In the genomic region with DNA sequence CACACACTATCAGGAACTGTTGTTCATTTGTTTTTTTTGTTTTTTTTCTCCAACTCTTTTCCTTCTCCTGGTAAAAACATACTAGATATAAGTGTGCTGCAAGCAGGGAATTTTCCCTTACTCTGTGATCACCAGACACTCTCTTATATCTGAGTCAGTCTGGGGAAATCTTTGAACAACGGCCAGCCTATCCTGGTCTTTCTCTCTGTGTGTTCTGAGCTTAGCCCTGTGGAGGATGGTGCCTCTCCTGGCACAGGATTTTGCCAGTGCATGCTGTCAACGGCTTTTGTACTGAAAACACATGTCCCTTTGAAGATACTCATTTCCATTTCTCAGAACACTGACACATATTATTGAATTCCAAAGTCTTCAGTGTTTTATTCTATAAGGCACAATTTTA, we compare ENCODE assay signal across 12 mouse cellular contexts.
A peak's percentile ranks its signal among the peaks of the same experiment; 100 is the strongest.
DNase-seq lines count a peak whose midpoint lies in the region; ATAC-seq and TF ChIP-seq lines count a peak whose summit lies in the region.
"Had no signal": no experiment of that assay in that cellular context is flagged by ENCODE, and none has a peak within 500 bp of the region (broad histone marks: within the 10 kb centered on the region; RNA-seq: fewer than 3 reads in every experiment).

No protein-coding gene starts in this region.

- 23% methylated on average over 2 of the region's 2 CpGs for WGBS in heart, embryonic 12.5 days
- WGBS in midbrain, embryonic 13.5 days, result 25% methylated on average over 2 of the region's 2 CpGs
- WGBS in midbrain, embryonic 10.5 days, result 63% methylated on average over 2 of the region's 2 CpGs

- intact Hi-C loops in heart, postnatal 36 days (cut with DNase I), result no loop called here
- intact Hi-C loops in left cerebral cortex, adult 2 months (cut with DNase I), result no loop called here

- no peak overlapping the region for H3K27ac ChIP-seq in heart, embryonic 12.5 days (ENCODE audit: poor library complexity, severe bottlenecking)
- no peak overlapping the region for H3K27ac ChIP-seq in midbrain, embryonic 13.5 days
- H3K27ac ChIP-seq in midbrain, embryonic 10.5 days (replicated peaks), result no peak overlapping the region
- H3K27ac ChIP-seq in left cerebral cortex, adult 2 months, result no peak overlapping the region
- H3K27ac ChIP-seq: hindbrain, embryonic 12.5 days; neural tube, embryonic 13.5 days had no signal

- H3K9ac ChIP-seq in heart, embryonic 12.5 days, result no peak overlapping the region
- H3K9ac ChIP-seq in midbrain, embryonic 13.5 days (replicated peaks), result no peak overlapping the region
- H3K9ac ChIP-seq: hindbrain, embryonic 12.5 days; neural tube, embryonic 13.5 days had no signal

- no peaks in the 10 kb centered on the region for H3K27me3 ChIP-seq in heart, embryonic 12.5 days (replicated peaks)
- H3K27me3 ChIP-seq in midbrain, embryonic 13.5 days, result no peaks in the 10 kb centered on the region
- H3K27me3 ChIP-seq in midbrain, embryonic 10.5 days (ENCODE audit: low read depth, poor library complexity, severe bottlenecking), result no peaks in the 10 kb centered on the region
- H3K27me3 ChIP-seq: hindbrain, embryonic 12.5 days; neural tube, embryonic 13.5 days had no signal

- H3K9me3 ChIP-seq in heart, embryonic 12.5 days (replicated peaks), result no peaks in the 10 kb centered on the region
- H3K9me3 ChIP-seq in midbrain, embryonic 13.5 days, result no peaks in the 10 kb centered on the region
- H3K9me3 ChIP-seq in midbrain, embryonic 10.5 days (replicated peaks), result no peaks in the 10 kb centered on the region
- H3K9me3 ChIP-seq: hindbrain, embryonic 12.5 days; neural tube, embryonic 13.5 days had no signal

- peak; percentile 48; the same call in 1 of the 2 replicates for ATAC-seq in heart, embryonic 12.5 days (ENCODE audit: insufficient number of reproducible peaks, low FRiP score)
- ATAC-seq in midbrain, embryonic 13.5 days, result peak; percentile 79; the same call in 1 of the 2 replicates

- no peak for DNase-seq in heart, postnatal 36 days
- DNase-seq in midbrain, embryonic 10.5 days (ENCODE audit: low spot score), result no peak
- DNase-seq in left cerebral cortex, adult 2 months (ENCODE audit: extremely low spot score in 1 of 2, low spot score in 2 of 2), result peak; percentile 9 to 27
- DNase-seq in right cerebral cortex, postnatal 4 days, result peak; percentile 4
- no peak for DNase-seq in urinary bladder, adult 18-20 months (ENCODE audit: low spot score in 2 of 2)
- no peak for DNase-seq in cerebellum, adult 8-10 months
- DNase-seq: lung, postnatal 14 days; spleen, adult 18-20 months had no signal

- H3K4me3 ChIP-seq in heart, embryonic 12.5 days, result no peak overlapping the region
- no peak overlapping the region for H3K4me3 ChIP-seq in midbrain, embryonic 13.5 days (replicated peaks)
- no peak overlapping the region for H3K4me3 ChIP-seq in midbrain, embryonic 10.5 days
- no peak overlapping the region for H3K4me3 ChIP-seq in left cerebral cortex, adult 2 months
- H3K4me3 ChIP-seq: hindbrain, embryonic 12.5 days; neural tube, embryonic 13.5 days had no signal

- no peaks in the 10 kb centered on the region for H3K4me1 ChIP-seq in heart, embryonic 12.5 days (replicated peaks)
- H3K4me1 ChIP-seq in midbrain, embryonic 13.5 days (replicated peaks), result no peaks in the 10 kb centered on the region
- H3K4me1 ChIP-seq in midbrain, embryonic 10.5 days, result no peaks in the 10 kb centered on the region
- H3K4me1 ChIP-seq: hindbrain, embryonic 12.5 days; neural tube, embryonic 13.5 days had no signal

- TF ChIP-seq CTCF in left cerebral cortex, adult 2 months (IDR thresholded peaks at IDR 0.05), result no peak

- H3K36me3 ChIP-seq in heart, embryonic 12.5 days, result no peaks in the 10 kb centered on the region
- H3K36me3 ChIP-seq in midbrain, embryonic 13.5 days, result no peaks in the 10 kb centered on the region
- no peaks in the 10 kb centered on the region for H3K36me3 ChIP-seq in midbrain, embryonic 10.5 days
- H3K36me3 ChIP-seq: hindbrain, embryonic 12.5 days; neural tube, embryonic 13.5 days had no signal

- H3K4me2 ChIP-seq in heart, embryonic 12.5 days, result no peak overlapping the region
- no peak overlapping the region for H3K4me2 ChIP-seq in midbrain, embryonic 13.5 days (replicated peaks)
- H3K4me2 ChIP-seq: hindbrain, embryonic 12.5 days; neural tube, embryonic 13.5 days had no signal

Comparison
In these comparisons a context has a peak if more than half of its experiments do, and no peak if none do; other contexts are left out.
1. DNase-seq: peak in left cerebral cortex, adult 2 months (2 of 2) and right cerebral cortex, postnatal 4 days (single experiment); none in heart, postnatal 36 days (0 of 2), midbrain, embryonic 10.5 days (single experiment), urinary bladder, adult 18-20 months (0 of 2) and cerebellum, adult 8-10 months (single experiment).